Mouse (Mus musculus) ES-Bruce4 (cell line): ENCODE measurements at regions not wholly inside any gene's neighbourhood (a gene's known extent, or its start where the extent isn't known, plus 50 kb on each side); places are given as distances from the start of the nearest gene placed in this dataset.

Experiments
- CTCF ChIP-seq: IDR thresholded peaks from one replicate; pipeline ENCODE4 v1.8.1; 2011; ENCODE audit warnings: low read depth, low read length
- POLR2A ChIP-seq: IDR thresholded peaks from one replicate; pipeline ENCODE4 v1.8.1; 2011; ENCODE audit warnings: low read length; ENCODE audit not compliant: insufficient read depth

DNA sequence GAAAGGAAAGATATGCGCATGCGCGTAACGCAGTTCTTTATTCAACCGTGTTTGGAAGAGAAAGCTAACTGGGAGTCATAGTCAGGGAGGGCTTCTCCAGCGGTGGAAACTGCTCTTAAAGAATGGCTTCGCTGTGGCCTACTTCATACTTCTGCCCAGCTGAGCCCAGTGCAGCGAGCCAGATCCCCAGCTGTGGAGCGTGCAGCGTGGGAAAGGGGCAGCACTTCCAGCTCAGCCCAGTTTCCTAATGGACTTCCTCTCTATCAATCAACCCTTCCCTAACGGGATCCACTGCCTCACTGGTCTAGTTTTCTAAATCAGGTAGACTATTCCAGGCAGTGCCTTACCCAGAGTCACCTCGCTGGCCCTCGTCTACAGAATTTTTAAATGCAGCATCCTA lies 64.1 kb upstream of the Ano6 start:
- TF ChIP-seq POLR2A, result no peak
- no peak for TF ChIP-seq CTCF
